Mouse (Mus musculus): ENCODE measurements around the gene Dlg1. TPM values are rescaled to one million over a fixed set of nuclear protein-coding genes. Genes with fewer than 3 reads are reported as not detected.

The Dlg1 gene
- polyA plus RNA-seq, 1 experiment: 23.2 TPM

Other genes with a start within 250 kb of the Dlg1 start
- 0.54 TPM for gene Bdh1, start 241.2 kb upstream of the Dlg1 start, polyA plus RNA-seq (2012; fragmentation: generic; extraction: Trizol)
- gene Meltf, start 215.4 kb downstream of the Dlg1 start, polyA plus RNA-seq (2012; fragmentation: generic; extraction: Trizol): not detected

All from C2C12 (cell line).